Mouse (Mus musculus) myocyte (in vitro differentiated cells): ENCODE measurements around the gene Angpt4.

ENCODE experiments used
- CEBPB ChIP-seq: IDR thresholded peaks from 2 replicates; pipeline ENCODE4 v1.6.1; 2011; ENCODE audit warnings: mild to moderate bottlenecking, moderate library complexity; ENCODE audit not compliant: poor library complexity, insufficient read depth, severe bottlenecking
- E2F4 ChIP-seq: IDR thresholded peaks from one replicate; pipeline ENCODE4 v1.6.1; 2011; ENCODE audit warnings: mild to moderate bottlenecking, control low read depth, moderate library complexity; ENCODE audit not compliant: insufficient read depth
- MYOD1 ChIP-seq, 3 experiments: IDR thresholded peaks; one replicate each; pipeline ENCODE4 v1.6.1; 2011; ENCODE audit warnings: control low read depth in 2 of 3, low read depth in 2 of 3, mild to moderate bottlenecking in 2 of 3, moderate library complexity in 1 of 3; ENCODE audit not compliant: insufficient read length in 2 of 3, control insufficient read depth in 1 of 3
- POLR2A ChIP-seq: IDR thresholded peaks from one replicate; pipeline ENCODE4 v1.6.1; 2011; ENCODE audit warnings: low read depth, mild to moderate bottlenecking, control low read depth, moderate library complexity; ENCODE audit not compliant: insufficient read length
- REST ChIP-seq: IDR thresholded peaks from one replicate; pipeline ENCODE4 v1.6.1; 2011; ENCODE audit warnings: mild to moderate bottlenecking, control low read depth, moderate library complexity; ENCODE audit not compliant: insufficient read depth, insufficient read length
- TCF3 ChIP-seq: IDR thresholded peaks from one replicate; pipeline ENCODE4 v1.6.1; 2011; ENCODE audit warnings: low read depth, control low read depth; ENCODE audit not compliant: insufficient read length

DNA sequence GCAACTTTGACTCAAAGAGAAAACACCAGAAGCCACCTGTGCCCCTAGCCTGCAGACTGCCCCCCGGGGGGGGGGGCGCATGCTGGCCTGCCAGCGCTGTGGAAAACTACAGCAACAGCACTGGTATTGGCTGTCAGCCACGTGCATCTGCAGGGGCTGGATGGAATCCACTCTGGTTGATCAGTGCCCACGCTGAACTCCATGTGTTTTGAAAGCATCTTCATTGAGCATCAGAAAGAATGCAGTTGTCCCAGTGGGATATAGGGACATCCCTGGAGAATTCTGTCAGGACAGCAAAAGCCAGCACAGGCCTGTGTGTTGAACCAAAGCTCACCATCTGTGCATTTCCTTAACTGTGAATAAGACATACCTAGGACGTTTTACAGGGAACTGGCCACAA lies 20.0 kb upstream of the Angpt4 start:
- no peak for TF ChIP-seq CEBPB
- TF ChIP-seq E2F4, result no peak
- no peak for TF ChIP-seq MYOD1 (IDR thresholded peaks at IDR 0.05; ENCODE audit: control insufficient read depth in 1 of 3, insufficient read length in 2 of 3, low read depth in 2 of 3)
- TF ChIP-seq TCF3, result no peak
- no peak for TF ChIP-seq POLR2A
- no peak for TF ChIP-seq REST
